Mouse (Mus musculus) frontal cortex, postnatal 36 days (tissue): ENCODE results near the gene Gm26741.

Experiments
- DNase-seq, 2 experiments: peaks; one replicate each; pipeline ENCODE4 v3.0.0; 2022; ENCODE audit warnings: low spot score in 2 of 2

The Gm26741 gene

GRCm38 (mm10) chr10:52389438-52389837 lies 30.9 kb downstream of the Gm26741 start:
- DNase-seq, result no peak

GRCm38 (mm10) chr10:52391208-52391607 lies 32.6 kb downstream of the Gm26741 start:
- DNase-seq, result no peak

GRCm38 (mm10) chr10:52396647-52397046 lies 38.1 kb downstream of the Gm26741 start:
- no peak for DNase-seq

GRCm38 (mm10) chr10:52398715-52399114 lies 40.1 kb downstream of the Gm26741 start:
- no peak for DNase-seq

- no peak for DNase-seq
Measured at GRCm38 (mm10) chr10:52399722-52400121, 41.2 kb downstream of the Gm26741 start.

GRCm38 (mm10) chr10:52405160-52405559 lies 46.6 kb downstream of the Gm26741 start:
- no peak for DNase-seq

- no peak for DNase-seq
Measured at GRCm38 (mm10) chr10:52407526-52407925, 49.0 kb downstream of the Gm26741 start.
